Mouse (Mus musculus) embryonic facial prominence, embryonic 10.5 days (tissue): Measurements from ENCODE around the gene Rhov. TPM values are rescaled to one million over a fixed set of nuclear protein-coding genes. Genes with fewer than 3 reads are reported as not detected.

ENCODE experiments used
- DNase-seq: peaks from one replicate; pipeline ENCODE4 v3.0.0-alpha.2; 2017; ENCODE audit warnings: low spot score
- H3K27ac ChIP-seq: fragments of 300-500 bp; sonication (generic); replicated peaks from 2 replicates; pipeline ENCODE4 v1.5.1; 2016; ENCODE audit warnings: mild to moderate bottlenecking
- H3K27me3 ChIP-seq: fragments of 300-500 bp; sonication (generic); replicated peaks from 2 replicates; pipeline ENCODE4 v1.6.1; 2016; ENCODE audit warnings: low read depth, mild to moderate bottlenecking; ENCODE audit not compliant: poor library complexity, severe bottlenecking
- H3K36me3 ChIP-seq: fragments of 300-500 bp; sonication (generic); replicated peaks from 2 replicates; pipeline ENCODE4 v1.6.1; 2016; ENCODE audit warnings: mild to moderate bottlenecking, moderate library complexity
- H3K4me1 ChIP-seq: fragments of 300-500 bp; sonication (generic); 2 replicates; pipeline ENCODE4 v1.6.1; 2016
- H3K4me3 ChIP-seq: fragments of 300-500 bp; sonication (generic); 2 replicates; pipeline ENCODE4 v1.5.1; 2016; ENCODE audit warnings: mild to moderate bottlenecking, moderate library complexity
- H3K9me3 ChIP-seq: fragments of 300-500 bp; sonication (generic); 2 replicates; pipeline ENCODE4 v1.6.1; 2016; ENCODE audit warnings: mild to moderate bottlenecking
- WGBS: fragments of 180-500 bp; shearing (Covaris S2); methylation state at CpG from one replicate; pipeline ENCODE4 v1.1.7; 2016; 5-methylcytosine and 5-hydroxymethylcytosine counted together
- polyA plus RNA-seq: library from polyadenylated mRNA; unstranded; fragments of >200 nt; fragmentation: Nextera tagmentation; extraction: Ambion mirVana; gene quantifications from 2 replicates; pipeline ENCODE4 v1.2.1, GENCODE M21; 2016

Gene Rhov
- polyA plus RNA-seq: 0.74 and 2.5 TPM in 2 replicates

DNA sequence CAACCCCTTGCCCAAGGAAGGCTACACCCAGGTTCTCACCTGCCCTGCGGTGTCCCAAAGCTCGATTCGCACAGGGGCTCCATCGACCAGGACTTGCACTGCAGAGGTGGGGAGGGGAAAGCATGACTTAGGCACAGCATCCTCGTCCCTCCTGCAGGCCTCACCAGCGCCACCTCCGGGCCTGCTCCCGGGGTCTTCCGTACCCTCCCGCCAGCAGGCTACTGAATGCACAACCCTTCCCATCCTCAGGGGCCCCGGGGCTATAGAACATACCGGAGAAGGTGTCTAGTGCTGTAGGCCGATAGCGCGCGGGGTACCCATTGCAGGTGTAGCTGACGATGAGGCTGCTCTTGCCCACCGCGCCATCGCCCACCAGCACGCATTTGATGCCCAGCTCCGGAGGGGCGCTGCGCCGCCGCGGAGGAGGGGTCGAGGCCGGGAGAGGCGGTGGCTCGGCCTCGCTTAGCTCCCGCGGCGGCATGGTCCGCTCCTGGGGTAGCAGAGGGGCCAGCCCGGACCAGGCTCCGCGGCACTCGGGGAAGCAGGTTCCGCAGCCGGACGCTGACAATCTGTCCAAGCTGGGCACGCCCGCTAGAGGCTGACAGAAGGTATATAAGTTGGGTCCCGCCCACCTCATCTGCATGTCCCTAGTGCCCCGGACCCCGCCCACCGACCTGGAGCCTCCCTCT lies at the start of gene Rhov:
Rhov (minus strand) TSS at position 630 of the 689 bp plus-strand sequence.
- Histone ChIP-seq H3K36me3 (no peaks in the 10 kb centered on the region), H3K27ac (peak within 1 kb of the TSS; percentile 41; the same call in 1 of the 2 replicates), H3K9me3 (no peaks in the 10 kb centered on the region), H3K27me3 (peaks cover 29% of the 10 kb centered on the region), H3K4me1 (peaks cover 10% of the 10 kb centered on the region), H3K4me3 (peak within 1 kb of the TSS; percentile 69)
- DNase-seq: peak; percentile 79
- WGBS: 1% methylated on average over 49 of the region's 49 CpGs

DNA sequence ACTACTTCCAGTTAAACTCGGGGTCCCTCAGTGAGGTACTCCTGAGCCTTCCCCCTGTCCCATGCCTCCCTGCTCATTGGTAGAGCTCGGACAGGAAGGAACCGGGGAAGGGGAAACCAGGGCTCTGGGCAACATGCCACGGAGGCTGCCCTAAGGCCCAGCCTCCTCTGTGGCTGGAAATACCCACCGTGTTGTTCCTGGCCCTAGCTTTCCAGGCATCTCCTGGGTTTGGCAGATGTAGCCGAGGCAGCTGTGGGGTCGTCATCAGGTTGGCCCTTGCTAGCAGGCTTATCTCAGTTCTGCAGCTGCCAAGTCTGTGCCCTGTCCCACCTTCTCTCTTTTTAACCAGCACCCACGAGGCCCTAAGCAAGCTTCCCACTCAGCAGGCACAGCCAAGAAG lies 49.5 kb upstream of the Rhov start:
- whole genome bisulfite sequencing: 69% methylated on average over 8 of the region's 8 CpGs

DNA sequence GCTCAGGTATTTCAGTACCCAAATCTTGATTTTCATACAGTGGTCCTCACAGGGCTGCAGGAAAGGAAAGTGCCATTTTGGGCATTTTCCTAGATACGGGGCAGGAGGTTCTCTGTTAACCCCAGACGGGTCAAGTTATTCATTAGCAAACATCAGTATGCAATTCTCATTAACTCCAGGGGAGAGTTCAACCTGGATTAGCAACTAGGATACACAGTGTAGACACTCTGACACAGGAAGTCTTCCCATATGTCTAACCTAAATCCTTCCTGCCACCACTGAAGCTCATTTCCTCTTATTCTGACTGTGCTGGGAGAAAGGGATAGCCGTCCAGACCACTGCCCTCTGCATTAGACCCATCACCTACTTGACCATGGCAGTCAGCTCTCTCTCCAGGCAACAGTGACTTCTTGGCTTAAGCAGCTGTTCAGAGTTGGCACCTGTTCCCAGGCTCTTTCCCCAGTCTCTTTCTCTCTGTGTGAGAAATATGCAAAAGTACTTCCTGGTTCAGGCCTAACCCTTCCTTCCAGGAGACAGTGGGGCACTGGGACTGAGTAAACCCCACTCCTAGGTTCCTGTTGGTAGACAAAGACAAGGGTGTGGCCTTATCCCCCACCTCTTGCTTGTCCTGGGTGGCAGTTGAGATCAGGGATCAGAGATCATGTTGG lies 47.1 kb upstream of the Rhov start:
- DNase-seq: no peak
- Histone ChIP-seq H3K36me3 (no peaks in the 10 kb centered on the region), H3K9me3 (peaks cover 3% of the 10 kb centered on the region; the same call in 1 of the 2 replicates), H3K27ac (no peak overlapping the region), H3K27me3 (peaks cover 95% of the 10 kb centered on the region), H3K4me1 (peaks cover 46% of the 10 kb centered on the region), H3K4me3 (no peak overlapping the region)
- WGBS: 67% methylated on average over 3 of the region's 3 CpGs

More for the DNA sequence above, 49.5 kb upstream of the Rhov start:
- Histone ChIP-seq H3K9me3 (peaks cover 3% of the 10 kb centered on the region; the same call in 1 of the 2 replicates), H3K36me3 (no peaks in the 10 kb centered on the region), H3K4me3 (no peak overlapping the region), H3K27ac (no peak overlapping the region), H3K27me3 (peaks cover 98% of the 10 kb centered on the region), H3K4me1 (peaks cover 48% of the 10 kb centered on the region)
- DNase-seq: no peak

DNA sequence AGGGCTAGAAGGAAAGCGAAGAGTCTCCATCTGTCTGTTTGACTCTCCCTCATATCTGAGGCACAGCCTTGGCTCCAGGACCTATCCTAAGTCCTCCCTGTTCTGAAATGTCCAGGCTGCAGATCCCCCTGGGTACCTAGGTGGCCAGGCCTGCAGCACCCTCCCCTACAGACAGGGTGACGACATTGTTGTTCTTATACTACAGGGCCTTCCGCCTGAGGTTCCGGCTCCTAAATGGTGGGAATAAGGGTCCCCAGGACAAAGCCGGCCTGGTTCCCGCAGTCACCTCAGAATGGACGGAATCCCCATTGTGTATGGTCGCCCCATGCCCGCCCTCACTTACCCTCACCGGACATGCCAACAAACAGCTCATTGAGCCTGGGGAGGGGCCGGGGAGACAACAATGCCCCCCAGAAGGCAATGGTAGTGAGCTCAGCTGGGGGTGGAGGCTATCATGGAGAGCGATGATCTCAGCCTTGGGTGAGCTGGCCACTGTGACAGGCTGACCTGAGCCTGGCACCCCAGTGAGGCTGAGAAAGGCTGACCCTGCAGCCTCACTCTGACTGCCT lies 43.8 kb upstream of the Rhov start:
- H3K4me1 ChIP-seq: peaks cover 53% of the 10 kb centered on the region
- H3K27me3 ChIP-seq: peaks cover 75% of the 10 kb centered on the region
- H3K4me3 ChIP-seq: no peak overlapping the region
- peaks cover 3% of the 10 kb centered on the region; the same call in 1 of the 2 replicates for H3K9me3 ChIP-seq
- WGBS: 67% methylated on average over 12 of the region's 12 CpGs
- no peak overlapping the region; the same call in 1 of the 2 replicates for H3K27ac ChIP-seq
- no peak for DNase-seq
- no peaks in the 10 kb centered on the region for H3K36me3 ChIP-seq

DNA sequence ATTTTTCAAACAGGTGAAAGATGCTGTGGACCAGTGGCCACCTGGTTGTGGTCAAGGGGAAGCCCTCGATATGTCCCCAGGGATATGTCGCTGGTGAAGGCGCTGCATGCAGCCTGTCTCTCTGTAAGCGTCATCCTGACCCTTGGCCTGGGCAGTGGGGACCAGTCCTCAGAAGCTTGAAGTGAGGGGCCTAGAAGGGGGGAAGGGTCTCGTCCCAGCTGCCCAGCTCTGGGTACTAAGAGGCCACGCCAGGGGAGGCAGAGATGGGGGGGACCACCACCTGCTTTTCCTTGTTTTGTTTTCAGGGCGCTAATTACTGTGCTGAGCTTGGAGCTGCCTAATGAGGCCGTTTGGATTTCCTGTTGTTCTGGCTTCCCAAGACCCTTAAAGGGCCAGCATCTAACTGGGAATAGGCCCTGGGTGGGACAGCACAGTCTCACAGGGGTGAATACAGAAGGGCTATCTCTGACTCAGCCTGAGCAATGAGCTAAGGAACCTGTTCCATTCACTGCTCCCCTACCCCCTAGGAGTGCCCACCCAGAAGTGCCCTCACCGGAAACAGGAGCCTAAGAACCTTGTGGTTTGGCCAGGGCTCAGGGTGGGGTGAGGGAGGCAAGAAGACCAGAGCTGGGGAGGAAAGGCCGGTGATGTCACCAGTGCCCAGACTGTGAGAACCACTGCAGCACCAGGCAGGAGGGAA lies 42.9 kb upstream of the Rhov start:
- 20% methylated on average over 10 of the region's 10 CpGs for WGBS
- no peaks in the 10 kb centered on the region for H3K36me3 ChIP-seq
- H3K9me3 ChIP-seq: peaks cover 3% of the 10 kb centered on the region; the same call in 1 of the 2 replicates
- H3K4me3 ChIP-seq: no peak overlapping the region; the same call in 1 of the 2 replicates
- DNase-seq: no peak
- peaks cover 53% of the 10 kb centered on the region for H3K4me1 ChIP-seq
- H3K27ac ChIP-seq: 0 out of 2 replicates have a peak overlapping the region, but pooled peaks have one; percentile 36
- H3K27me3 ChIP-seq: peaks cover 66% of the 10 kb centered on the region

DNA sequence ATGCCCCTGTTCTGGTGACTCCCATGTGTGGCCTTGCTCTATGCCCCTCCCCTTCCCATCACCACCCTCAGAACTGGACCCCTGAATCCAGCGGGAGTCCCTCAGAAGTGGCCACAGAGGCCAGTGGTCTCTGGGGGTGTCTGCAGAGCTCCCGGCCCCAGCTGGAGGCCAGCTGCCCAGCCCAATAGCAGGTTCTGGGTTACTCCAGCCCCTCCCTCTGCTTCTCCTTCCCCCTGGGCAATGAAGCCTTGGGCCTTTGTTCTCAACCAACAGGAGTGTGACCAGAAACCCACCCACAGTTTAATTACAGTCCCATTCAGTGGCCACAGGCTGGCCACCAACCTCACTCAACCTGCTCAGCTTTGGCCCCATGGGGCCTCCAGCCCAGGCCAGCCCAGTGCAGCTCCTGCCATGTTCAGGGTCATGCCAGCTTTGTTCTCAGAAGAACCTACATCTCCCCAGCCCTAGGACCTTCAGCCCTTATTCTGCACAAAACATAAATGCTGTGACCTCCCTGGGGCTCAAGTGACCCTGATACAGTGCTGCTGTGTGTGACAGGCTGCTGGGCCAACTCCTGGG lies 41.4 kb upstream of the Rhov start:
- H3K27me3 ChIP-seq: peaks cover 51% of the 10 kb centered on the region
- no peaks in the 10 kb centered on the region for H3K36me3 ChIP-seq
- peaks cover 3% of the 10 kb centered on the region; the same call in 1 of the 2 replicates for H3K9me3 ChIP-seq
- peaks cover 48% of the 10 kb centered on the region for H3K4me1 ChIP-seq
- no peak overlapping the region for H3K4me3 ChIP-seq
- no peak for DNase-seq
- WGBS: 50% methylated on average over 2 of the region's 2 CpGs
- peak overlapping the region; percentile 55; the same call in 1 of the 2 replicates for H3K27ac ChIP-seq

DNA sequence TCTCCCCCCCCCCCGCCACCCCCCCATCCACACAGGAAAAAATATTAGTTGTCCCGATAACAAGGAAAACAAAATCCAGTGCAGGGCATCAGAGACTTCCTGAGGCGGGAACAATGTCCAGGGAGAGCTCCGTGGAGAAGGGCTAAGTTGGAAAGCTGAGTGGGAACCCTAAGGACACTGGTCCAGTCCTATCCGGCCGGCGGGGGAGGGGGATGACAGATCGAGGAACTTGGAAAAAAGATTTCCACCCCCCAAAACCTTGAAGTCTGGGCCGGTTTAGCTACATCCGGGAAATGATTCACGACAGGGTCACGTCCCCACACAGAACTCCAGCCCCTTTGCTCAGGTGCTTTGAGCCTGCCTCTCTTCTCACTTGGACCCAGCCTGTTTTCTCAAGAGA lies 40.5 kb upstream of the Rhov start:
- Histone ChIP-seq H3K9me3 (peaks cover 3% of the 10 kb centered on the region; the same call in 1 of the 2 replicates), H3K27ac (peak overlapping the region; percentile 55), H3K4me1 (peaks cover 48% of the 10 kb centered on the region), H3K4me3 (no peak overlapping the region), H3K36me3 (no peaks in the 10 kb centered on the region), H3K27me3 (peaks cover 42% of the 10 kb centered on the region)
- no peak for DNase-seq
- WGBS: 40% methylated on average over 12 of the region's 12 CpGs

DNA sequence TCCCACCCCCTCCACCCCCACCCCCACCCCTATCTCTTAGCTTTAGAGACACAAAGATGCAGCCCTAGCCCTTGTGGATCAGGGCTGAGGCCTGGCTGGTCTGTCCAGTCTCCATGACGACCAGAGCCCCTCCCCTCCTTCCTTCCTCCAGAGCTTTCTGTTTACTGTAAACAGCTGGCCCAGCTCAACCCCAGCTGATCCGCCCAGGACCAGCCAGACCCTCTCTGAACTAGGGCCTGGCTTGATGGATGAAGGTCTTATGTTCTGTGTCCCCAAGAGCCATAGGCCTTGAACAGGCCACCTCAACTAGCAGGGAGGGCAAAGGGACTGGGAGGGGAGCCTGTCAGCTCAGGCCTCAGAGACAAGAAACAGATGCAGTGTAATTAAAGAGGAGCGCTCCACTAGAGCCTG lies 33.7 kb upstream of the Rhov start:
- H3K27me3 ChIP-seq: no peaks in the 10 kb centered on the region
- WGBS: 15% methylated on average over 3 of the region's 3 CpGs
- DNase-seq: peak; percentile 75
- H3K9me3 ChIP-seq: no peaks in the 10 kb centered on the region
- H3K4me1 ChIP-seq: peaks cover 55% of the 10 kb centered on the region
- peaks cover 10% of the 10 kb centered on the region for H3K36me3 ChIP-seq
- no peak overlapping the region for H3K4me3 ChIP-seq
- peak overlapping the region; percentile 55 for H3K27ac ChIP-seq

DNA sequence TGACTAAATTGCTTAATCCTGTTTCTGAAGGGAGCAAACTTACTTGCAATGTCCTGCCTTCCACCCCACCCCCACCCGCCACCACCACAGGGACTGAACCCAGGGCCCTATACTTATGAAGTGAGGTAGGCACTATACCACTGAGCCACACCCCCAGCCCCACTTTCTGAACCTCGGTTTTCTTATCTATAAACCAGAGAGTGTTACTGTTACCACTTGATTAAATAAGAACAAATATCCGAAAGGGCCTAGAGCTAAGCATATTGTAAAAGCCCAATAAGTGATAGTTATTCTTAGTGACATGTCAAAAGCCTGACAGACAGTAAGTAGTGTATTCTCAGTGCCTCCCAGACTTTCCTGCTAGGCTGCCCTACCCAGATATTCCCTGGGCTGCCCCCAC lies 33.3 kb upstream of the Rhov start:
- no peaks in the 10 kb centered on the region for H3K27me3 ChIP-seq
- WGBS: 50% methylated on average over 3 of the region's 3 CpGs
- H3K9me3 ChIP-seq: no peaks in the 10 kb centered on the region
- peaks cover 57% of the 10 kb centered on the region for H3K4me1 ChIP-seq
- DNase-seq: no peak
- peak overlapping the region; percentile 55 for H3K27ac ChIP-seq
- H3K36me3 ChIP-seq: peaks cover 14% of the 10 kb centered on the region
- no peak overlapping the region for H3K4me3 ChIP-seq

DNA sequence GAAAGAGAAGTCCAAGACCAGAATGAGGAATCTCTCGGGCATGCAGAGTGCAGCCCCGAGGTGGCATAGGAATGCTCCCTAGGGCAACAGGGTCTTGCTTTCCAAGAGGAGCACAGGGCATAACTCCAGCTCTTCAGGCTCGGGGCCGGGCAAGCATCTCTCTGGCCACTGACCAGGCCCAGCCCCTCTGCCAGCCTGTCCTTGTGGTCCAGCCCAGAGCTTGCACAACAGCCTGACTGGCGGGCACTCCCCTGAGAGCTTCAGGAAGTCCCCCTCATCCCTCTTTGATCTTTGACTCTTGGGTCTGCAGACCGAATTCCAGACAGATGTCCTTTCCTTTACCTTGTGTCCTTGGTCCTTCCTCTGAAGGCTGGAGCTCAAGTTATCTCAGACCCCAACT lies 31.8 kb upstream of the Rhov start:
- H3K27ac ChIP-seq: 0 out of 2 replicates have a peak overlapping the region, but pooled peaks have one; percentile 35
- WGBS: 76% methylated on average over 6 of the region's 6 CpGs
- H3K4me1 ChIP-seq: peaks cover 57% of the 10 kb centered on the region
- H3K4me3 ChIP-seq: no peak overlapping the region
- H3K9me3 ChIP-seq: no peaks in the 10 kb centered on the region
- peaks cover 29% of the 10 kb centered on the region for H3K36me3 ChIP-seq
- DNase-seq: no peak
- no peaks in the 10 kb centered on the region for H3K27me3 ChIP-seq

DNA sequence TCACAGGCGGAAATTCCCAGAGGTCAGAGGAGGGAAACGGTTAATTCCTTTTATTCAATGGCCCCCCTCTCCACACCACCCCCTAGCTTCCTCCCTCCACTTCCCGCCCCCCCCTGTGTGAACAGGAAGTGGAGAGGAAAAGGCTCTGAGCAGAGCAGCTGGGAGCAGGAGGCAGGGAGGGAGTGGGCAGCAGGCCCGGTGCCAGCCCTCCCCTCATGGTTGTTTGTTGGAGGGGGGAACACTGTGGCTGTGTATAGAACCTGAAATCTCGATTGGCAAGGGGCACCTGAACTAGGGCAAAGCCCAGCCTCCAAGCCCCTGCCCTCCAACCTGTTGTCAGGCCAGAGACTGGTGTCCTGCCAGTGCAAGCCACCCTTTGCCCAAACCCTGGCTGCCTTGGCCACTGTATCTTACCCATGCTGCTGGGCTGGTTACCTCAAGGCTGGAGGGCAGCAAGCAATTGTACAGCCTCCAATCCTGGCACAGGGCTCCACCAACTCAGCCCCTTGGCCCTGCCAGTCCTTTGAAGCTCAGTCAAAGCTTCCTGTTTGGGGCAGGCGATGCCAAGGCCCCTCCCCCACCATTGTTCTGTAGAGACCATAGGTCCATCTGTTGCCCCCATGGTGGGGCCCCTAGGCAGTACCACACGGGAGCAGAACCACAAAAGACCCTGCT lies 29.9 kb upstream of the Rhov start:
- H3K4me1 ChIP-seq: peaks cover 54% of the 10 kb centered on the region
- peak overlapping the region; percentile 74 for H3K27ac ChIP-seq

More for the DNA sequence above, 29.9 kb upstream of the Rhov start:
- Histone ChIP-seq H3K4me3 (peak overlapping the region; percentile 40; the same call in 1 of the 2 replicates), H3K27me3 (no peaks in the 10 kb centered on the region), H3K9me3 (no peaks in the 10 kb centered on the region), H3K36me3 (peaks cover 46% of the 10 kb centered on the region)
- 46% methylated on average over 7 of the region's 7 CpGs for WGBS
- DNase-seq: no peak
